Mouse (Mus musculus) MEL (cell line): ENCODE results near the gene Hook2. TPM values are rescaled to one million over a fixed set of nuclear protein-coding genes. Genes with fewer than 3 reads are reported as not detected.

Experiments
- DNase-seq: peaks from one replicate; pipeline ENCODE4 v3.0.0; 2011; ENCODE audit warnings: low read depth, low spot score
- H3K27ac ChIP-seq: 2 replicates; pipeline ENCODE4 v1.5.1; 2012; ENCODE audit warnings: low read depth, mild to moderate bottlenecking, control low read depth, low read length, moderate library complexity; ENCODE audit not compliant: control insufficient read depth
- H3K27me3 ChIP-seq, 2 experiments: fragments of 150-350 bp in 1 of 2; sonication (generic) in 1 of 2; 2 replicates each; pipeline ENCODE4 v1.6.1; 2012; ENCODE audit warnings: low read length in 2 of 2, mild to moderate bottlenecking in 2 of 2, improper control_type of control experiment in 1 of 2, moderate library complexity in 1 of 2; ENCODE audit not compliant: insufficient read depth in 2 of 2, control insufficient read depth in 1 of 2
- H3K36me3 ChIP-seq, 2 experiments: 2 replicates each; pipeline ENCODE4 v1.6.1; 2012 to 2014; ENCODE audit warnings: low read length in 2 of 2, improper control_type of control experiment in 1 of 2, inconsistent platforms in 1 of 2, mild to moderate bottlenecking in 1 of 2; ENCODE audit not compliant: insufficient read depth in 2 of 2, control insufficient read depth in 1 of 2
- H3K4me1 ChIP-seq, 2 experiments: fragments of 150-350 bp in 1 of 2; sonication (generic) in 1 of 2; 2 replicates each; pipeline ENCODE4 v1.6.1; 2012; ENCODE audit warnings: low read length in 2 of 2, improper control_type of control experiment in 1 of 2, mild to moderate bottlenecking in 1 of 2; ENCODE audit not compliant: insufficient read depth in 2 of 2, control insufficient read depth in 1 of 2
- H3K4me3 ChIP-seq, 2 experiments: fragments of 150-350 bp in 1 of 2; sonication (generic) in 1 of 2; 2 replicates each; pipeline ENCODE4 v1.5.1; 2012; ENCODE audit warnings: low read depth in 2 of 2, low read length in 2 of 2, mild to moderate bottlenecking in 2 of 2, moderate library complexity in 2 of 2, control low read depth in 1 of 2, improper control_type of control experiment in 1 of 2; ENCODE audit not compliant: control insufficient read depth in 1 of 2, insufficient read depth in 1 of 2
- H3K79me2 ChIP-seq: 2 replicates; pipeline ENCODE4 v1.6.1; 2012; ENCODE audit warnings: mild to moderate bottlenecking, low read length, moderate library complexity; ENCODE audit not compliant: control insufficient read depth, poor library complexity, insufficient read depth
- H3K9ac ChIP-seq: 2 replicates; pipeline ENCODE4 v1.6.1; 2012; ENCODE audit warnings: low read depth, mild to moderate bottlenecking, control low read depth, low read length, moderate library complexity; ENCODE audit not compliant: control insufficient read depth, poor library complexity, severe bottlenecking
- H3K9me3 ChIP-seq: fragments of 150-350 bp; sonication (generic); replicated peaks from 2 replicates; pipeline ENCODE4 v1.6.1; 2012; ENCODE audit warnings: mild to moderate bottlenecking, low read length, improper control_type of control experiment, moderate library complexity; ENCODE audit not compliant: insufficient read depth
- BHLHE40 ChIP-seq: IDR thresholded peaks from 2 replicates; pipeline ENCODE4 v1.6.1; 2012; ENCODE audit warnings: low read depth, mild to moderate bottlenecking, inconsistent platforms, low read length, improper control_type of control experiment, borderline replicate concordance
- CHD1 ChIP-seq: IDR thresholded peaks from 2 replicates; pipeline ENCODE4 v1.6.1; 2012; ENCODE audit warnings: low read depth, mild to moderate bottlenecking, inconsistent platforms, low read length, improper control_type of control experiment
- CTCF ChIP-seq, 3 experiments: IDR thresholded peaks in 2 of 3; conservative IDR thresholded peaks in 1 of 3; 2 replicates each; pipeline ENCODE4 v1.5.1; 2011 to 2012; ENCODE audit warnings: low read length in 3 of 3, low read depth in 2 of 3, mild to moderate bottlenecking in 2 of 3, improper control_type of control experiment in 1 of 3, inconsistent platforms in 1 of 3, mixed read lengths in 1 of 3, moderate library complexity in 1 of 3; ENCODE audit not compliant: control insufficient read depth in 1 of 3, insufficient read depth in 1 of 3, poor library complexity in 1 of 3, severe bottlenecking in 1 of 3
- ETS1 ChIP-seq: IDR thresholded peaks from 2 replicates; pipeline ENCODE4 v1.6.1; 2012; ENCODE audit warnings: low read depth, mild to moderate bottlenecking, inconsistent platforms, low read length, improper control_type of control experiment, moderate library complexity
- HCFC1 ChIP-seq: IDR thresholded peaks from 2 replicates; pipeline ENCODE4 v1.6.1; 2012; ENCODE audit warnings: low read depth, mild to moderate bottlenecking, inconsistent platforms, low read length, improper control_type of control experiment, moderate library complexity
- JUND ChIP-seq: IDR thresholded peaks from 2 replicates; pipeline ENCODE4 v1.6.1; 2011; ENCODE audit warnings: low read depth, mild to moderate bottlenecking, improper control_type of control experiment, low read length
- MAZ ChIP-seq: IDR thresholded peaks from 2 replicates; pipeline ENCODE4 v1.6.1; 2012; ENCODE audit warnings: low read depth, mild to moderate bottlenecking, inconsistent platforms, low read length, improper control_type of control experiment
- POLR2A ChIP-seq, 2 experiments: IDR thresholded peaks; 2 replicates each; pipeline ENCODE4 v1.6.1; 2011 to 2012; ENCODE audit warnings: low read length in 2 of 2, mild to moderate bottlenecking in 2 of 2, control low read depth in 1 of 2, improper control_type of control experiment in 1 of 2, low read depth in 1 of 2, moderate library complexity in 1 of 2; ENCODE audit not compliant: control insufficient read depth in 1 of 2, insufficient read depth in 1 of 2, poor library complexity in 1 of 2
- POLR2AphosphoS2 ChIP-seq: IDR thresholded peaks from 2 replicates; pipeline ENCODE4 v1.6.1; 2011; ENCODE audit warnings: low read length, improper control_type of control experiment
- RAD21 ChIP-seq: IDR thresholded peaks from 2 replicates; pipeline ENCODE4 v1.6.1; 2011; ENCODE audit warnings: mild to moderate bottlenecking, low read depth, low read length, improper control_type of control experiment
- SIN3A ChIP-seq: IDR thresholded peaks from 2 replicates; pipeline ENCODE4 v1.6.1; 2012; ENCODE audit warnings: low read length, improper control_type of control experiment, inconsistent platforms
- SMC3 ChIP-seq: IDR thresholded peaks from 2 replicates; pipeline ENCODE4 v1.6.1; 2011; ENCODE audit warnings: low read depth, low read length, improper control_type of control experiment
- UBTF ChIP-seq: IDR thresholded peaks from 2 replicates; pipeline ENCODE4 v1.6.1; 2012; ENCODE audit warnings: low read depth, mild to moderate bottlenecking, inconsistent platforms, low read length, improper control_type of control experiment, moderate library complexity, borderline replicate concordance; ENCODE audit not compliant: insufficient read depth
- USF2 ChIP-seq, 2 experiments: IDR thresholded peaks; 2 replicates each; pipeline ENCODE4 v1.6.1; 2011 to 2012; ENCODE audit warnings: improper control_type of control experiment in 2 of 2, low read length in 2 of 2, borderline replicate concordance in 1 of 2, inconsistent platforms in 1 of 2, low read depth in 1 of 2, mild to moderate bottlenecking in 1 of 2; ENCODE audit not compliant: insufficient read depth in 1 of 2
- ZC3H11A ChIP-seq: IDR thresholded peaks from 2 replicates; pipeline ENCODE4 v1.6.1; 2012; ENCODE audit warnings: low read depth, mild to moderate bottlenecking, inconsistent platforms, low read length, improper control_type of control experiment
- ZMIZ1 ChIP-seq: IDR thresholded peaks from 2 replicates; pipeline ENCODE4 v1.6.1; 2012; ENCODE audit warnings: low read depth, mild to moderate bottlenecking, inconsistent platforms, low read length, improper control_type of control experiment, moderate library complexity
- ZNF384 ChIP-seq: IDR thresholded peaks from 2 replicates; pipeline ENCODE4 v1.6.1; 2012; ENCODE audit warnings: low read depth, mild to moderate bottlenecking, inconsistent platforms, low read length, improper control_type of control experiment
- polyA plus RNA-seq, 2 experiments: library from polyadenylated mRNA; stranded (reverse) in 1 of 2; unstranded in 1 of 2; fragments of >175 nt in 1 of 2; fragments of >200 nt in 1 of 2; gene quantifications; 2 replicates each; pipeline versions ENCODE4 v1.2.1 to v1.2.4; 2012; ENCODE audit warnings: low replicate concordance in 2 of 2, low read depth in 1 of 2; ENCODE audit not compliant: insufficient read length in 2 of 2, insufficient read depth in 1 of 2, missing spikeins in 1 of 2
- total RNA-seq: library from RNA; depleted of rRNA; stranded (reverse); fragments of 300-350 nt; gene quantifications from 2 replicates; pipeline ENCODE4 v1.2.3, GENCODE M21; 2012

The Hook2 gene
- total and polyA plus RNA-seq, 3 experiments: 10.5 to 17.5 TPM; not detected in 1

DNA sequence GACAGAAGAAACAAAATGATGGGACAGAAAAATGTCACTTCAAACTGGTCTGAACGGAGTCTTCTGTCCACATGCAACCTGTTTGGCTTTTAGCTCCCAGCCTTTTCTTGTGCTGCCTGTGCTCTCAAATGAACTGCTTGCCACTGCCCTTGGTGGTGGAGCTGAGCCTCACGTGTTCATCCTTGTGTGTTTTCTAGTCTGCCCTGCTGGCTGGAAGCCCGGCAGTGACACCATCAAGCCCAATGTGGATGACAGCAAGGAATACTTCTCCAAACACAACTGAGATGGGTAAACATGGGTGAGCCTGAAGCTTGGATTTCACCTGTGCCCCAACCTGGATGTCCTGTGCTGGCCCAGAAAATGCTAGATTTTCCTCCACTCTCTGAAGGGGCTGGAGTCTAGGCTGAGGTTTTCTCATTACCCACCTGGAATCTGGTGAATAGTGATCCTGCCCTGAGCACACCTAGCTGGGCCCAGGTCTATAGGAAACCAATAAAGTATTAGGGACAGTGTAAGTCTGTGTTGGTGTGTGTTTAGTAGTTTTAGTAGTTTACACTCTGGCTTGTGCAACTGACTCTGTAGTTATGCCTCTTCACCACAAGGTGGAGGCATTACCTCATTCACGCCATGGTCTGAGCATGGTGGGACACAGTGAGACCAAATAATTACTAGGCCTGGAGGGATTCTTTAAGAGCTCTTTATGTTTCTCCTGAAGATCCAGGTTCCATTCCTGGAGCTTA lies 16.4 kb upstream of the Hook2 start (continued):
- TF ChIP-seq HCFC1 (no peak), CHD1 (no peak), ZMIZ1 (no peak)

- peaks cover 4 to 33% of the 10 kb centered on the region in 2 experiments; a peak in 2 of 4 replicates for H3K4me1 ChIP-seq
Observed at GRCm38 (mm10) chr8:84974543-84975142, 15.8 kb upstream of the Hook2 start.

GRCm38 (mm10) chr8:84975434-84975833 lies 15.0 kb upstream of the Hook2 start:
- Histone ChIP-seq H3K4me1 (peaks cover 4 to 35% of the 10 kb centered on the region in 2 experiments; a peak in 3 of 4 replicates), H3K36me3 (peaks cover 4 to 19% of the 10 kb centered on the region in 2 experiments; a peak in 3 of 4 replicates)

More at GRCm38 (mm10) chr8:84974543-84975142, 15.8 kb upstream of the Hook2 start:
- H3K27me3 ChIP-seq: no peaks in the 10 kb centered on the region
- peak overlapping the region; percentile 50 for H3K27ac ChIP-seq
- H3K4me3 ChIP-seq: peak overlapping the region; percentile 38 to 59
- TF ChIP-seq ZMIZ1 (0 out of 2 replicates have a peak, but pooled peaks have one; percentile 26), POLR2A (IDR thresholded peaks at IDR 0.05; ENCODE audit: control insufficient read depth in 1 of 2, insufficient read depth in 1 of 2, low read depth in 1 of 2, low read length in 2 of 2, poor library complexity in 1 of 2) (peak in 1 of 2 experiments; percentile 2; a peak in 1 of 4 replicates), UBTF (no peak), ETS1 (peak; percentile 52), ZNF384 (peak; percentile 42), SIN3A (peak; percentile 12), HCFC1 (no peak)
- H3K79me2 ChIP-seq: peaks cover 37% of the 10 kb centered on the region
- peak overlapping the region; percentile 64 for H3K9ac ChIP-seq
- no peaks in the 10 kb centered on the region for H3K9me3 ChIP-seq
- peak; percentile 54 for DNase-seq
- H3K36me3 ChIP-seq: peaks cover 4 to 19% of the 10 kb centered on the region in 2 experiments; a peak in 3 of 4 replicates

More at GRCm38 (mm10) chr8:84975434-84975833, 15.0 kb upstream of the Hook2 start:
- TF ChIP-seq SIN3A: peak; percentile 68; the same call in 1 of the 2 replicates
- TF ChIP-seq ZNF384: peak; percentile 74
- TF ChIP-seq ZC3H11A: peak; percentile 91
- TF ChIP-seq BHLHE40: peak; percentile 22; the same call in 1 of the 2 replicates
- peak; percentile 80 to 91 (median 89) for TF ChIP-seq CTCF (IDR thresholded peaks at IDR 0.05 in 2 of 3, conservative IDR thresholded peaks at IDR 0.05 in 1 of 3; ENCODE audit: control insufficient read depth in 1 of 3, insufficient read depth in 1 of 3, low read depth in 2 of 3, low read length in 3 of 3, poor library complexity in 1 of 3, severe bottlenecking in 1 of 3)
- peak; percentile 72; the same call in 1 of the 2 replicates for TF ChIP-seq ETS1
- TF ChIP-seq POLR2AphosphoS2: no peak
- peak; percentile 91 for TF ChIP-seq MAZ
- TF ChIP-seq RAD21: peak; percentile 81
- peak; percentile 15; the same call in 1 of the 2 replicates for TF ChIP-seq HCFC1
- no peak for TF ChIP-seq USF2 (IDR thresholded peaks at IDR 0.05; ENCODE audit: borderline replicate concordance in 1 of 2, insufficient read depth in 1 of 2, low read depth in 1 of 2, low read length in 2 of 2)
- TF ChIP-seq JUND: no peak
- TF ChIP-seq SMC3: peak; percentile 89
- Histone ChIP-seq H3K4me3 (peak overlapping the region; percentile 62 to 86), H3K27ac (peak overlapping the region; percentile 86), H3K79me2 (peaks cover 29% of the 10 kb centered on the region), H3K9ac (peak overlapping the region; percentile 79), H3K9me3 (no peaks in the 10 kb centered on the region), H3K27me3 (no peaks in the 10 kb centered on the region)
- DNase-seq: peak; percentile 89
